Mouse (Mus musculus) stomach, embryonic 16.5 days (tissue): ENCODE results near the gene Il3. TPM values are rescaled to one million over a fixed set of nuclear protein-coding genes. Genes with fewer than 3 reads are reported as not detected.

ENCODE experiments used
- ATAC-seq: fragments of 200-750 bp; cut with Nextera tagmentation; 2 replicates; pipeline ENCODE4 v1.8.0; 2017; ENCODE audit warnings: moderate number of reproducible peaks, moderate TSS enrichment; ENCODE audit not compliant: insufficient read depth, low FRiP score
- H3K27ac ChIP-seq: fragments of 300-500 bp; sonication (generic); 2 replicates; pipeline ENCODE4 v1.5.1; 2014; ENCODE audit warnings: low read length
- H3K27me3 ChIP-seq: fragments of 300-500 bp; sonication (generic); 2 replicates; pipeline ENCODE4 v1.6.1; 2014; ENCODE audit warnings: low read length, control low read depth, mixed read lengths; ENCODE audit not compliant: control insufficient read depth, insufficient read depth
- H3K36me3 ChIP-seq: fragments of 300-500 bp; sonication (generic); 2 replicates; pipeline ENCODE4 v1.6.1; 2014; ENCODE audit warnings: low read length; ENCODE audit not compliant: control insufficient read depth, insufficient read depth
- H3K4me1 ChIP-seq: fragments of 300-500 bp; sonication (generic); 2 replicates; pipeline ENCODE4 v1.6.1; 2014; ENCODE audit warnings: low read length, control low read depth, mixed read lengths; ENCODE audit not compliant: control insufficient read depth, insufficient read depth
- H3K4me2 ChIP-seq: fragments of 300-500 bp; sonication (generic); 2 replicates; pipeline ENCODE4 v1.6.1; 2014; ENCODE audit warnings: low read depth, low read length, mixed read lengths
- H3K4me3 ChIP-seq: fragments of 300-500 bp; sonication (generic); replicated peaks from 2 replicates; pipeline ENCODE4 v1.5.1; 2014; ENCODE audit warnings: mild to moderate bottlenecking, low read length
- H3K9ac ChIP-seq: fragments of 300-500 bp; sonication (generic); 2 replicates; pipeline ENCODE4 v1.6.1; 2014; ENCODE audit warnings: low read length
- H3K9me3 ChIP-seq: fragments of 300-500 bp; sonication (generic); replicated peaks from 2 replicates; pipeline ENCODE4 v1.6.1; 2016; ENCODE audit warnings: low read length, control low read depth; ENCODE audit not compliant: control insufficient read depth
- WGBS: fragments of 180-500 bp; shearing (Covaris S2); extraction: QIAGEN DNeasy Blood & Tissue Kit; methylation state at CpG from one replicate; pipeline ENCODE4 v1.1.7; 2014; 5-methylcytosine and 5-hydroxymethylcytosine counted together
- polyA plus RNA-seq: library from polyadenylated mRNA; unstranded; fragments of >200 nt; fragmentation: Nextera tagmentation; extraction: Ambion mirVana; gene quantifications from 2 replicates; pipeline ENCODE4 v1.2.1, GENCODE M21; 2015

Gene Il3
- polyA plus RNA-seq, 1 experiment from 2014 or later: not detected

- Histone ChIP-seq H3K27me3 (no peaks in the 10 kb centered on the region), H3K4me2 (no peak overlapping the region), H3K27ac (no peak overlapping the region), H3K9me3 (no peaks in the 10 kb centered on the region), H3K9ac (no peak overlapping the region), H3K4me3 (no peak overlapping the region), H3K4me1 (no peaks in the 10 kb centered on the region), H3K36me3 (no peaks in the 10 kb centered on the region)
- WGBS: 76% methylated on average over 5 of the region's 5 CpGs
- ATAC-seq: no peak
These were observed 42.5 kb downstream of the Il3 start for GRCm38 (mm10) chr11:54224475-54224986.

- Histone ChIP-seq H3K27ac (no peak overlapping the region), H3K4me3 (no peak overlapping the region), H3K9ac (no peak overlapping the region), H3K4me2 (no peak overlapping the region), H3K9me3 (no peaks in the 10 kb centered on the region), H3K36me3 (no peaks in the 10 kb centered on the region), H3K4me1 (no peaks in the 10 kb centered on the region), H3K27me3 (no peaks in the 10 kb centered on the region)
- no peak for ATAC-seq
- 80% methylated on average over 9 of the region's 9 CpGs for WGBS
These were observed 43.2 kb downstream of the Il3 start for GRCm38 (mm10) chr11:54223637-54224474.

- ATAC-seq: no peak
- H3K4me2 ChIP-seq: no peak overlapping the region
- H3K4me1 ChIP-seq: no peaks in the 10 kb centered on the region
- no peak overlapping the region for H3K4me3 ChIP-seq
- H3K36me3 ChIP-seq: no peaks in the 10 kb centered on the region
- no peak overlapping the region for H3K9ac ChIP-seq
- no peak overlapping the region for H3K27ac ChIP-seq
- H3K9me3 ChIP-seq: no peaks in the 10 kb centered on the region
- WGBS: 33% methylated on average over 6 of the region's 6 CpGs
- no peaks in the 10 kb centered on the region for H3K27me3 ChIP-seq
These were observed 47.0 kb downstream of the Il3 start for GRCm38 (mm10) chr11:54219903-54220740.

GRCm38 (mm10) chr11:54219191-54219590, 47.9 kb downstream of the Il3 start:
- ATAC-seq: no peak
- no peaks in the 10 kb centered on the region for H3K27me3 ChIP-seq
- 81% methylated on average over 1 of the region's 1 CpGs for WGBS

GRCm38 (mm10) chr11:54217384-54217783, 49.7 kb downstream of the Il3 start:
- H3K4me1 ChIP-seq: no peaks in the 10 kb centered on the region
- no peak overlapping the region for H3K4me2 ChIP-seq
- no peak for ATAC-seq
- H3K9ac ChIP-seq: no peak overlapping the region
- 53% methylated on average over 7 of the region's 7 CpGs for WGBS
- H3K27me3 ChIP-seq: no peaks in the 10 kb centered on the region
- no peaks in the 10 kb centered on the region for H3K9me3 ChIP-seq
- no peaks in the 10 kb centered on the region for H3K36me3 ChIP-seq
- H3K4me3 ChIP-seq: no peak overlapping the region
- H3K27ac ChIP-seq: no peak overlapping the region

More at GRCm38 (mm10) chr11:54219191-54219590, 47.9 kb downstream of the Il3 start:
- H3K9ac ChIP-seq: no peak overlapping the region
- H3K36me3 ChIP-seq: no peaks in the 10 kb centered on the region
- no peak overlapping the region for H3K27ac ChIP-seq
- no peaks in the 10 kb centered on the region for H3K9me3 ChIP-seq
- no peak overlapping the region for H3K4me3 ChIP-seq
- no peak overlapping the region for H3K4me2 ChIP-seq
- H3K4me1 ChIP-seq: no peaks in the 10 kb centered on the region

GRCm38 (mm10) chr11:54216091-54216490, 51.0 kb downstream of the Il3 start:
- Histone ChIP-seq H3K4me3 (no peak overlapping the region), H3K9ac (no peak overlapping the region), H3K4me2 (no peak overlapping the region), H3K9me3 (no peaks in the 10 kb centered on the region), H3K36me3 (no peaks in the 10 kb centered on the region), H3K4me1 (no peaks in the 10 kb centered on the region), H3K27ac (no peak overlapping the region), H3K27me3 (no peaks in the 10 kb centered on the region)
- 74% methylated on average over 6 of the region's 6 CpGs for WGBS
- no peak for ATAC-seq

Other genes starting within 250 kb of the Il3 start
- gene Slc22a4, start 239.2 kb downstream of the Il3 start, polyA plus RNA-seq: 2.7 and 2.9 TPM in 2 replicates
- gene Pdlim4, start 198.3 kb downstream of the Il3 start, polyA plus RNA-seq: 63.7 and 65.9 TPM in 2 replicates
- 78.6 and 86.8 TPM in 2 replicates for gene P4ha2, start 167.2 kb downstream of the Il3 start, polyA plus RNA-seq
- gene Csf2, start 17.6 kb downstream of the Il3 start, polyA plus RNA-seq: not detected in 2 replicates
- gene Acsl6, start 36.5 kb upstream of the Il3 start, polyA plus RNA-seq: 1.5 and 2.5 TPM in 2 replicates
- gene Meikin, start 103.4 kb upstream of the Il3 start, polyA plus RNA-seq: not detected in 2 replicates
- 12.4 and 13.4 TPM in 2 replicates for gene Fnip1, start 170.9 kb upstream of the Il3 start, polyA plus RNA-seq